Mouse (Mus musculus): ENCODE results near the gene Nfatc3. TPM values are rescaled to one million over a fixed set of nuclear protein-coding genes. Genes with fewer than 3 reads are reported as not detected.

Nfatc3 gene
- polyA plus RNA-seq, 1 experiment = 17.8 TPM

- 2% methylated on average over 86 of the region's 86 CpGs for WGBS
- no peaks in the 10 kb centered on the region; the same call in 1 of the 2 replicates for H3K4me1 ChIP-seq (ENCODE audit: control insufficient read depth, insufficient read depth, low read length)
- TF ChIP-seq CTCF (IDR thresholded peaks at IDR 0.05; ENCODE audit: control insufficient read depth, insufficient read depth, low read length) (no peak), POLR2A (IDR thresholded peaks at IDR 0.05; ENCODE audit: borderline replicate concordance, control insufficient read depth, low read depth, low read length) (0 out of 2 replicates have a peak, but pooled peaks have one; percentile 17)
- no peak within 1 kb of the TSS for H3K4me3 ChIP-seq (replicated peaks; ENCODE audit: control insufficient read depth, low read depth, low read length)
- no peak within 1 kb of the TSS; the same call in 1 of the 2 replicates for H3K27ac ChIP-seq (ENCODE audit: control insufficient read depth, insufficient read depth, low read depth, low read length, poor library complexity)
Measured at GRCm38 (mm10) chr8:106136156-106137130, 77.8 kb downstream of the Nfatc3 start, which contains the start of gene Esrp2. Gene Esrp2, minus strand, starts transcription at chr8:106136974.

GRCm38 (mm10) chr8:106137218-106137905 lies 78.7 kb downstream of the Nfatc3 start:
- TF ChIP-seq POLR2A (IDR thresholded peaks at IDR 0.05; ENCODE audit: borderline replicate concordance, control insufficient read depth, low read depth, low read length) = no peak
- TF ChIP-seq CTCF (IDR thresholded peaks at IDR 0.05; ENCODE audit: control insufficient read depth, insufficient read depth, low read length) = no peak
- H3K4me1 ChIP-seq (ENCODE audit: control insufficient read depth, insufficient read depth, low read length) = no peaks in the 10 kb centered on the region; the same call in 1 of the 2 replicates
- H3K27ac ChIP-seq (ENCODE audit: control insufficient read depth, insufficient read depth, low read depth, low read length, poor library complexity) = no peak overlapping the region
- 10% methylated on average over 22 of the region's 22 CpGs for WGBS
- H3K4me3 ChIP-seq (replicated peaks; ENCODE audit: control insufficient read depth, low read depth, low read length) = no peak overlapping the region

- H3K4me3 ChIP-seq (replicated peaks; ENCODE audit: control insufficient read depth, low read depth, low read length) = peak overlapping the region; percentile 38
- TF ChIP-seq CTCF (IDR thresholded peaks at IDR 0.05; ENCODE audit: control insufficient read depth, insufficient read depth, low read length) (no peak), POLR2A (IDR thresholded peaks at IDR 0.05; ENCODE audit: borderline replicate concordance, control insufficient read depth, low read depth, low read length) (no peak)
- WGBS = 1% methylated on average over 24 of the region's 24 CpGs
- H3K4me1 ChIP-seq (ENCODE audit: control insufficient read depth, insufficient read depth, low read length) = no peaks in the 10 kb centered on the region; the same call in 1 of the 2 replicates
- H3K27ac ChIP-seq (ENCODE audit: control insufficient read depth, insufficient read depth, low read depth, low read length, poor library complexity) = no peak overlapping the region
Measured at GRCm38 (mm10) chr8:106137906-106138477, 79.4 kb downstream of the Nfatc3 start.

- H3K4me3 ChIP-seq (replicated peaks; ENCODE audit: control insufficient read depth, low read depth, low read length) = peak overlapping the region; percentile 38
- H3K4me1 ChIP-seq (ENCODE audit: control insufficient read depth, insufficient read depth, low read length) = no peaks in the 10 kb centered on the region; the same call in 1 of the 2 replicates
- no peak overlapping the region for H3K27ac ChIP-seq (ENCODE audit: control insufficient read depth, insufficient read depth, low read depth, low read length, poor library complexity)
- TF ChIP-seq POLR2A (IDR thresholded peaks at IDR 0.05; ENCODE audit: borderline replicate concordance, control insufficient read depth, low read depth, low read length) (no peak), CTCF (IDR thresholded peaks at IDR 0.05; ENCODE audit: control insufficient read depth, insufficient read depth, low read length) (no peak)
- 39% methylated on average over 7 of the region's 7 CpGs for WGBS
Measured at GRCm38 (mm10) chr8:106138616-106139015, 80.0 kb downstream of the Nfatc3 start.

- no peak overlapping the region for H3K4me3 ChIP-seq (replicated peaks; ENCODE audit: control insufficient read depth, low read depth, low read length)
- WGBS = 71% methylated on average over 5 of the region's 5 CpGs
- no peaks in the 10 kb centered on the region; the same call in 1 of the 2 replicates for H3K4me1 ChIP-seq (ENCODE audit: control insufficient read depth, insufficient read depth, low read length)
- TF ChIP-seq CTCF (IDR thresholded peaks at IDR 0.05; ENCODE audit: control insufficient read depth, insufficient read depth, low read length) = no peak
- H3K27ac ChIP-seq (ENCODE audit: control insufficient read depth, insufficient read depth, low read depth, low read length, poor library complexity) = no peak overlapping the region
Measured at GRCm38 (mm10) chr8:106140191-106140590, 81.6 kb downstream of the Nfatc3 start.

- Histone ChIP-seq H3K27ac (ENCODE audit: control insufficient read depth, insufficient read depth, low read depth, low read length, poor library complexity) (no peak overlapping the region), H3K4me3 (replicated peaks; ENCODE audit: control insufficient read depth, low read depth, low read length) (no peak overlapping the region), H3K4me1 (ENCODE audit: control insufficient read depth, insufficient read depth, low read length) (no peaks in the 10 kb centered on the region; the same call in 1 of the 2 replicates)
- 13% methylated on average over 13 of the region's 13 CpGs for WGBS
- TF ChIP-seq CTCF (IDR thresholded peaks at IDR 0.05; ENCODE audit: control insufficient read depth, insufficient read depth, low read length) = peak; percentile 85
- TF ChIP-seq POLR2A (IDR thresholded peaks at IDR 0.05; ENCODE audit: borderline replicate concordance, control insufficient read depth, low read depth, low read length) = no peak
Measured at GRCm38 (mm10) chr8:106140769-106141168, 82.1 kb downstream of the Nfatc3 start.

GRCm38 (mm10) chr8:106145331-106145730 lies 86.7 kb downstream of the Nfatc3 start:
- WGBS = 60% methylated on average over 2 of the region's 2 CpGs
- Histone ChIP-seq H3K4me1 (ENCODE audit: control insufficient read depth, insufficient read depth, low read length) (peaks cover 3% of the 10 kb centered on the region), H3K4me3 (replicated peaks; ENCODE audit: control insufficient read depth, low read depth, low read length) (no peak overlapping the region), H3K27ac (ENCODE audit: control insufficient read depth, insufficient read depth, low read depth, low read length, poor library complexity) (no peak overlapping the region)
- TF ChIP-seq CTCF (IDR thresholded peaks at IDR 0.05; ENCODE audit: control insufficient read depth, insufficient read depth, low read length) (no peak), POLR2A (IDR thresholded peaks at IDR 0.05; ENCODE audit: borderline replicate concordance, control insufficient read depth, low read depth, low read length) (no peak)

- Histone ChIP-seq H3K27ac (ENCODE audit: control insufficient read depth, insufficient read depth, low read depth, low read length, poor library complexity) (no peak overlapping the region), H3K4me3 (replicated peaks; ENCODE audit: control insufficient read depth, low read depth, low read length) (no peak overlapping the region), H3K4me1 (ENCODE audit: control insufficient read depth, insufficient read depth, low read length) (peaks cover 3% of the 10 kb centered on the region)
- WGBS = 48% methylated on average over 4 of the region's 4 CpGs
- no peak for TF ChIP-seq CTCF (IDR thresholded peaks at IDR 0.05; ENCODE audit: control insufficient read depth, insufficient read depth, low read length)
- TF ChIP-seq POLR2A (IDR thresholded peaks at IDR 0.05; ENCODE audit: borderline replicate concordance, control insufficient read depth, low read depth, low read length) = no peak
Measured at GRCm38 (mm10) chr8:106146014-106146413, 87.4 kb downstream of the Nfatc3 start.
